Mouse (Mus musculus) embryonic fibroblast, embryonic 13.5 days (primary cell): ENCODE results near the gene Rbm17. TPM values are rescaled to one million over a fixed set of nuclear protein-coding genes. Genes with fewer than 3 reads are reported as not detected.

Source experiments
- H3K27ac ChIP-seq: 2 replicates; pipeline ENCODE4 v1.5.1; 2012; ENCODE audit warnings: low read length, control low read depth, inconsistent platforms; ENCODE audit not compliant: insufficient read depth
- H3K4me1 ChIP-seq: 2 replicates; pipeline ENCODE4 v1.6.1; 2011; ENCODE audit warnings: low read length; ENCODE audit not compliant: control insufficient read depth, insufficient read depth
- H3K4me3 ChIP-seq: 2 replicates; pipeline ENCODE4 v1.5.1; 2011; ENCODE audit warnings: mild to moderate bottlenecking, control low read depth, low read length; ENCODE audit not compliant: insufficient read depth
- CTCF ChIP-seq: IDR thresholded peaks from 2 replicates; pipeline ENCODE4 v1.5.1; 2011; ENCODE audit warnings: mild to moderate bottlenecking, control low read depth, low read length, moderate library complexity, borderline replicate concordance; ENCODE audit not compliant: insufficient read depth
- POLR2A ChIP-seq: IDR thresholded peaks from 2 replicates; pipeline ENCODE4 v1.6.1; 2011; ENCODE audit warnings: low read depth, mild to moderate bottlenecking, control low read depth, low read length, moderate library complexity
- polyA plus RNA-seq: library from polyadenylated mRNA; stranded (reverse); fragments of >200 nt; gene quantifications from 2 replicates; pipeline ENCODE4 v1.2.4, GENCODE M21; 2011; ENCODE audit warnings: low read depth; ENCODE audit not compliant: missing spikeins, insufficient read length

The Rbm17 gene
- polyA plus RNA-seq, 1 experiment: 161 TPM

DNA sequence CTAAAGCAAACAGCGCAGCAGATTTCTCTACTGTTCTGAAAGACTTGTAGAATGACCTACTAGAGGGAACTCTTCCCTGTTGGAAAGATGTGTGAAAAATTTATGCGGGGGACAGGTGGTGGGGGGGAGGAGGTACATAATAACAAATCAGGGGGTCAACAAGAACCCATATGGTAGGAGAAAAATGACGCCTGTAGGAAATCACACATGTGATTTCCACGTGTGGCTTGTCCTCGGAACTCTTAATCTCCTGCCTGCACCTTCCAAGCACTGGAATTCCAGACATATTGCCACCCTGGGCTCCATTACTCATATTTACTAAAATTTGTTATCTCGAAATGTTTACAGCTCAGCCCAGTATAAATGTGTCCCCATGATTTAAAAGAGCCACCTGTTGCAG, 2.2 kb downstream of the Rbm17 start:
- no peak for TF ChIP-seq POLR2A
- no peak for TF ChIP-seq CTCF
- H3K4me3 ChIP-seq: peak overlapping the region; percentile 90
- no peak overlapping the region for H3K27ac ChIP-seq
- no peaks in the 10 kb centered on the region; the same call in 1 of the 2 replicates for H3K4me1 ChIP-seq

DNA sequence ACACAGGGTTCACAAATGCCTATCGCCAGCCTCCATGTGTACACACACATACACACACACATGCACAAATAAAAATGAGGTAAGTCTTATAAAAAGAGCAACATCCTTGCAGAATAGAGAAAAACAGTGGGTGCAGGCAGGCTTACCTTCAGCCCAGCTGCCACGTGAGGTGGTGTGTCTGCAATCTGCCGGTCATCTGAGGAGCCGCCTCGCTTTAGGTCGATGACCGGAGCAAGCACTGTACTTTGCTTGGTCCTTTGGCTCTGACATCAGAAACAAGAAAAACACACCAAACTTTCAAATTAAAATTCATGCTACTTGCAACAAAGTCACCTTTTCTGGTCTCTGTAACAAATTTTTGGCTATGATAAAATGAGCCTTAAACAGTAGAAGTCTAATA, 6.0 kb downstream of the Rbm17 start:
- no peak for TF ChIP-seq POLR2A
- TF ChIP-seq CTCF: no peak
- Histone ChIP-seq H3K27ac (no peak overlapping the region), H3K4me1 (no peaks in the 10 kb centered on the region; the same call in 1 of the 2 replicates)

DNA sequence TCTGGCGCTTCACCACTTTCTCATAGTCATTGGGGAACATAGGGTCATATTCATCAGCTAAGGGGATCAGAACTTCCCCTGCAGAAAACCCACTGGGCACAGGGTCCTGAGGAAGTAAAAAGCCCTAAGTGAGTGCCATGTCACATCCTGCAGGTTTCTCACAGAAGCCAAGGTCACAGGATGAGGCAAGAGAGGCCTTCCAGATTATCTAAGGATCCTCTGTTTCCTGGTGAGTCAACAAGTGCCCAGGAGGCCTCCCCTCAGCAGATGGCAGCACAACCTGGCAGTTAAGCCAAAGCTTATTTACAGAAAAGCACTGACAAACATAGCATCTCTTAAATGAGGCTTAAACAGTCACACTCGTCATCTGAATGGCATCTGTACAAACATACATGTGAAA, 7.3 kb downstream of the Rbm17 start:
- H3K4me3 ChIP-seq: no peak overlapping the region
- TF ChIP-seq CTCF (no peak), POLR2A (no peak)

More for the DNA sequence above, 6.0 kb downstream of the Rbm17 start:
- H3K4me3 ChIP-seq: no peak overlapping the region

DNA sequence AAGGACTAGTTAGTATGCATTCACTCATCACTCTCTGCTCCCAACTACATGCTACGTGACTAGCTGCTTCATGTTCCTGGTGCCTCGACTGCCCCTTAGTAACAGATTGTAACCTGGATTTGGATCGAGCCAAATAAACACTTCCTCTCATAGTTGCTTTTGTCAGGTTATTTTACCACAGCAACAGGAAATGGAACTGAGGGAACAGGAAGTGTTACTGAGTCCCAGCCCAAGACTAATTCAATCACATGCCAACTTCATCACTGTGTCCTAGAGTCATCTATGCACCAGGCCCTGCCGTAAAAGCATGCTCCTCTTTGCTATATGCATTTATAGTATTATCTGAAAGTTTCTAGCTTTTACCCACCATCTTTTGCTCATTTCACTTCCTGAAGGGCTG, 16.0 kb downstream of the Rbm17 start:
- Histone ChIP-seq H3K4me1 (no peaks in the 10 kb centered on the region), H3K4me3 (no peak overlapping the region), H3K27ac (no peak overlapping the region)
- TF ChIP-seq POLR2A: no peak
- TF ChIP-seq CTCF: no peak

More for the DNA sequence above, 7.3 kb downstream of the Rbm17 start:
- H3K4me1 ChIP-seq: no peaks in the 10 kb centered on the region; the same call in 1 of the 2 replicates
- no peak overlapping the region for H3K27ac ChIP-seq

DNA sequence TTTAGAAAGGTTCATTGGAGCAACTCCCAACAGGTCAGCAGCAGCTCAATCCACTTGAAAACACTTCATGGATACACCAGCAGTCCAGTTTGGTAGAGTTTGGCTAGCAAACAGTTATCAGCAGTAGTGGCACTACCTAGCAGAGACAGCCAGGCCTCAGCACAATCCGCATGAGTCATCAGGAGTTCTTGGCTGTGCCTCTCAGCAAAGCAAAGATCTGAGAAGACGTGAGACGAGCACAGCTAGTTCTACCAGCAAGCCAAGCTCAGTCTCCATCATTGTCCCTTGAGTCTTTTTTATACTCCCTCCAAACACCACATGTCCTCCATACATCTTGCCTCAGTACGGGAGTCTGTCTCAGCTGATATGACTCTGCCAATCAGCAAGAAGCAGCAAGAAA, 24.6 kb downstream of the Rbm17 start:
- no peaks in the 10 kb centered on the region for H3K4me1 ChIP-seq
- H3K4me3 ChIP-seq: no peak overlapping the region
- no peak overlapping the region for H3K27ac ChIP-seq
- no peak for TF ChIP-seq POLR2A
- TF ChIP-seq CTCF: no peak

DNA sequence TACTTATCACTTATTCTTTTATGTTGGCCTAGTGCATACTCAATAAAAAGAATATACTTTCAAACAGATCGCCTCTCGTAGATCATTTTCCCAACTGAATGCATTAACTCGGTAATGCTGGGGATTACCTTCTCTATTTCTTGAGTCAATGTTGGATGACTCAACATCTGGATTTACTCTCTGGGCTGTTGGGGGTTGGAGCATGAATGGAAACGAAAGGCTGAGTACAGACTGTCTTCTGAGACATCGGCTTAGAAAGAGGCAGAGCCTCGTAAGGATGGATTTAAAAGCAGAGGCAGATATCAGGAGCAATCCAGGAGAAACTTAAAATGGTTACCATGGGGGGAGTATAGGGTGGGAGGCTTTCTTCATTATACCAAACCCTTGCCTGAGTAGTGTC, 25.8 kb downstream of the Rbm17 start:
- Histone ChIP-seq H3K4me1 (no peaks in the 10 kb centered on the region), H3K4me3 (no peak overlapping the region), H3K27ac (no peak overlapping the region)
- TF ChIP-seq CTCF (no peak), POLR2A (no peak)

DNA sequence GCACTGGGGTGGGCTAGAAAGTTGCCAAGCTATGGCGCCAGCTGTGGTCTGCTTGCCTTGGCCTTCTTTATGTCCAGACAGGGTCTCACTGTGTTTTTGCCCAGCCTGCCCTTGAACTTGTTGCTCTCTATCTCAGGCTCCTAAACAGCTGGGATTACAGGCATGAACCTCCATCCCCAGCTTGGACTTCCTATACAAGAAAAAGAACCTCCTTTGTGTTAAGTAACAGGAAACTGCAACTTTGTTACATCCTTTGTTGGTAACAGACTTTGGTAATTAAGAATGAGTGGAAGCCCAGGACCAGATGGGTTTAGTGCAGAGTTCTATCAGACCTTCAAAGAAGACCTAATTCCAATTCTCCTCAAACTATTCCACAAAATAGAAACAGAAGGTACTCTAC, 30.3 kb downstream of the Rbm17 start:
- Histone ChIP-seq H3K27ac (no peak overlapping the region), H3K4me3 (no peak overlapping the region), H3K4me1 (no peaks in the 10 kb centered on the region)
- TF ChIP-seq CTCF (no peak), POLR2A (no peak)

DNA sequence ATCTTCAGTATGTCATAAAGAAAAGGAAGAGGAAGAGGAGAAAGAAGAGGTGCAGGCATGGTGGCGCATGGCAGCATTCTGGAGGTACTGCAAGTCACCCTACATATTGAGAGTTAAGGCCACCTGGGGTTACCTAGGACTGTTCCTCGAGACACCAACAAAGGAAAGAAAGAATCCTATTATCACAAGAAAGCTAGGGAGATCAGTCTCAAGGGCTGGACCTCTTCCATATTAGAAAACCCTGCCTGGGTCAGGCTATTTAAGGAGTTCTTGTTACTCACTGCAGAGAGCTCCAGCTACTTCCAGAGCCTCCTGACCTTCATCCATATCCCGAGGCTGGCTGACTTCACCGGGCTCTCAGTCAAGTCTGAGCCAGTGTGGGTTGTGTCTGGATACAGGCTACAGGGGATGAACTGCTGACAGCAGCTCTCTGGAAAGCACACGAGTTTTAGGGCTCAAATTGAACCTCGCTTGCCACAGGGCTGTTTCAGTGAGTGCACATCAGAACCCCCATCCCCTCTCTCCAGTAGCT, 32.9 kb downstream of the Rbm17 start:
- Histone ChIP-seq H3K4me1 (no peaks in the 10 kb centered on the region), H3K27ac (no peak overlapping the region), H3K4me3 (no peak overlapping the region)
- no peak for TF ChIP-seq CTCF
- TF ChIP-seq POLR2A: no peak

DNA sequence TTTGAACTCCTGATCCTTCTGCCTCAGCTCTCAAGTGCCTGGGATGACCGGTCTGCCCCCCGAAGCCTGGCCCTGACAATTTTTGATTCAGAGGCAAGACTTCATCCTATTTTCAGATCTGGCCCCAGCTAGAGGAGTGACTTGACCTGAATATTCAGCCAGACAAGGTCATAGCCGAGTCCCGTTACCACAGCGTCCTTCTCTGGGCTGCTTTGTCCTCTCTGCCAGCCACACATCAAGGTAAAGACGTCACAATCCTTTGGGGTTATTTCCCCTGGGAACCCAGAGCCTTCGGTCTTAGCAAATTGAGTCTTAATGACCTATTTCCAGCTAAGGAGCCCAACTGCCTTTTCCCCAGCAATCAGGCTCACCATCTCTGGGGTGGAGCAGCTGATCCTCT, 35.5 kb downstream of the Rbm17 start:
- no peaks in the 10 kb centered on the region for H3K4me1 ChIP-seq
- H3K4me3 ChIP-seq: no peak overlapping the region
- no peak overlapping the region for H3K27ac ChIP-seq
- TF ChIP-seq CTCF (no peak), POLR2A (no peak)

DNA sequence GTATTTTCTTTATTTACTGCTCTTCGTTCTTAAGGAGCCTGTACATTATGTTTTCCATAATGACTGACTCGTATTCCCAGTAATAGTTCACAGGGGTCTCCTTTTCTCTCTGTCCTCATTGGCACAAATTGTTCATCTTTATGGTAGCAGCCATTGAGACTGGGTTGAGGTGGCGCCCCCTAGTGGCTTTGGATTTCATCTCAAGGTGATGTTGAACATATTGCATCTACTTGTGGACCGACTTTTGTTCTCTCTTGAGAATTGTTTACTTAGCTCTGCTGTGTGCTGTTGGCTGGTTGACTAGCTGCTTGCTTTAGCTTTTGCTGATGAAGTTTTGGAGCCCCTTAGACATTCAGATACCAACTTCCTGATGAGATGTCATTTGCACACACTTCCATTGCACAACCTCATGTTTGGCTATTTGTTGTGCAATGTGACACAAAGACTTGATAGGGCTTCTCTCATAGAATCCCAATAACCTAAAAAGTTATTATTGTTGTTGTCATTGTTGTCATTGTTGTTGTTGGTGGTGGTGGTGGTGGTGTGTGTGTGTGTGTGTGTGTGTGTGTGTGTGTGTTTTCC, 36.1 kb downstream of the Rbm17 start:
- Histone ChIP-seq H3K27ac (no peak overlapping the region), H3K4me3 (no peak overlapping the region), H3K4me1 (no peaks in the 10 kb centered on the region)
- TF ChIP-seq CTCF (no peak), POLR2A (no peak)

DNA sequence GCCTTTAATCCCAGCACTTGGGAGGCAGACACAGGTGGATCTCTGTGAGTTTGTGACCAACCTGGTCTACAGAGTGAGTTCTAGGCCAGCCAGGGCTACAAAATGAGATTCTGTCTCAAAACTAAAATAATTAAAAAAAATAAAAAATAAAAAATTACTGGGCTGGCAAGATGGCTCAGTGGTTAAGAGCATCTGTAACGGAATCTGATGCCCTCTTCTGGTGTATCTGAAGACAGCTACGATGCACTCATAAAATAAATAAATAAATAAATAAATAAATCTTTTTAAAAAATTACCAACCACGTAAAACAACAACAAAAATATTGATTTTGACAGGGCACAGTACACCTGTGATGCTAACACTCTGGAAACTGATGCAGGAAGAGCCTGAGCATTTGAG, 37.1 kb downstream of the Rbm17 start:
- Histone ChIP-seq H3K27ac (no peak overlapping the region), H3K4me3 (no peak overlapping the region), H3K4me1 (no peaks in the 10 kb centered on the region)
- TF ChIP-seq CTCF (no peak), POLR2A (no peak)
